Mouse (Mus musculus) adrenal gland, adult 10 weeks (tissue): ENCODE results near the gene Olfr715. TPM values are rescaled to one million over a fixed set of nuclear protein-coding genes. Genes with fewer than 3 reads are reported as not detected.

Experiments used
- polyA plus RNA-seq: library from polyadenylated mRNA; stranded (reverse); fragments of 350-450 nt; fragmentation: Illumina TruSeq; extraction: RNeasy Lipid Tissue Mini Kit (QIAGEN cat#74804); gene quantifications from one replicate; pipeline ENCODE4 v1.2.3, GENCODE M21; 2014; ENCODE audit warnings: low read depth, low replicate concordance

The Olfr715 gene
- polyA plus RNA-seq = not detected

DNA sequence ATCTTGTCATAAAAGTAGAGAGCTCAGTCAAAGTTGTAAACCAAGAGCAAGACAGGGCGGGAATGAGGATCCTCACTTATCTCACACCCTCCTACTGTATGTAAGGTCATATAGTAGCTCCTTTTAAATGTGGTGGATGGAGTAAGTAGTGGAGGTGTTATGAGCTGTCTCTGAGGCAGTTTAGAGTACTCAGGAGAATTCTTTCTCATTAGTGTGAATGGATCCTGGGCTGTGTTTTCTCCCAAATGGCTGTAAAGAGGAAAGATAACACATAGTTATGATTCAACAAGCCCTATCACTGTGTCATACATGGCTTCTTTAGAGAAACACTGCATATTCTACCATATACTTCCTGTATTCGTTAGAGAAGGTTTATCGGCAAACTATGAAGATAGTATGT is at the start of gene Olfr715:
Gene Olfr715, minus strand, starts transcription at position 101 of the 400 bp plus-strand sequence.

DNA sequence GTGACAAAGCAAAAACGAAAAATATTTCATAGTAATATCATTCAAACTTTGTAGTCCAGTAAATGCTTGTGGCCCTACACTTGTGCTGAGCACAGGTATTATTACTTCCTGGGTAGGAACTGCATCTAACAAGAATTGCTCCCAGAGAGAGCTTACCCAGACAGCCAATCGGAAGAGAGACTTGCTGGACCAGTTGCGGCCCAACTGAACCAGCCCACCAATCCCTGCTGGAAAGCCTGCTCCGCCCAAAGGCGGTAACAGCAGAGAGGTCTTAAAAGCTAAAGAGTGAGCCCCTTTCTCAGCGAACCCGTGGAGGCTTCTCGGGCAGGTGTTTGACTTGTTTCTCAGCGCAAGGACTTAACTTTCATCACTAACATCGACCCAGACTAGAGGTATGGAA is 35.8 kb upstream of the Olfr715 start, which contains the start of gene Nlrp14:
Gene Nlrp14, plus strand, starts transcription at position 301 of the 400 bp plus-strand sequence.

DNA sequence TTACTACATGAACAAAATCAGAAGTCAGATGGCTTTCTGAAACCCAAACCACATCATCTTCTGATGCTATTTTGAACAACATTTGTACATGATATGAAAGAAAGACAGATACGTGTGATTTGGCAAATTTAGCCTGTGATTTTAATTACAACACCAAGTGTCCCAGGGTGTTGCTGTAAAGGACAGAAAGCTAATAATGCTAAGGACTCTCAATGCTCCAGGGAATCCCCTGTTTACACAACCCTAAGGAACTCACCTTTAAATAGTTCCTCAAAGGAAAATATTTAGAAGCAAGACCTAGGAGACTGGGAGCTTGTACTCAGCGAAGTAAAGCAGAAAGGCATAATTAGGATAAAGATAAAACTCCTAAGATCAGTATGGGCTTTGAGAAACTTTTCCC is 7.1 kb upstream of the Olfr715 start, which contains the start of gene Olfr716:
Gene Olfr716, plus strand, starts transcription at position 301 of the 400 bp plus-strand sequence.

DNA sequence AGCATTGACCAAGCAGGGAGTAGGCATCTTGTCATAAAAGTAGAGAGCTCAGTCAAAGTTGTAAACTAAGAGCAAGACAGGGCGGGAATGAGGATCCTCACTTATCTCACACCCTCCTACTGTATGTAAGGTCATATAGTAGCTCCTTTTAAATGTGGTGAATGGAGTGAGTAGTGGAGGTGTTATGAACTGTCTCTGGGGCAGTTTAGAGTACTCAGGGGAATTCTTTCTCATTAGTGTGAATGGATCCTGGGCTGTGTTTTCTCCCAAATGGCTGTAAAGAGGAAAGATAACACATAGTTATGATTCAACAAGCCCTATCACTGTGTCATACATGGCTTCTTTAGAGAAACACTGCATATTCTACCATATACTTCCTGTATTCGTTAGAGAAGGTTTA is 20.6 kb downstream of the Olfr715 start, which contains the start of gene Olfr715b:
Gene Olfr715b, minus strand, starts transcription at position 101 of the 400 bp plus-strand sequence.

DNA sequence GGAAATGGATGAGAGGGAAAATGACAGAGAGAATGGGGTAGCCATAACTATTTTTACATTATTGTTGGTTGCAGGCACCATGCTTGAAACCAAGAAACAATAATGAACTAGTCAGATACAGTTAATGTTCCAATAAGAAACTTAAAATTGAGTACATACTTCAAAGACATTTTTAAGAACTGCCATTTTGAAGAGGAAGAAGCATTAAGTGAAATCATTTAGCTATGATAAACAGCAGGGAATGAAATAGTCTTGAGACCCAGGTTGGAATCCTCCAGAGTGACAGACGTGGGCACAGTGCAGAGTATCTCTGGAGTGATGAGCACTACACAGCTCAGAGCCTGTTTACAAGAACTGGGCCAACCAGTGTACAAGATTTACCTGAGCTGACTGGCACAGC is 38.0 kb downstream of the Olfr715 start, which contains the start of gene Olfr17:
Gene Olfr17, plus strand, starts transcription at position 301 of the 400 bp plus-strand sequence.

Other genes starting within 250 kb of the Olfr715 start
- not detected for gene Olfr706, start 242.9 kb downstream of the Olfr715 start, polyA plus RNA-seq
- gene Olfr707, start 229.8 kb downstream of the Olfr715 start, polyA plus RNA-seq = not detected
- gene Olfr1532-ps1, start 223.1 kb downstream of the Olfr715 start, polyA plus RNA-seq = not detected
- not detected for gene Olfr709-ps1, start 198.9 kb downstream of the Olfr715 start, polyA plus RNA-seq
- gene Olfr710, start 182.8 kb downstream of the Olfr715 start, polyA plus RNA-seq = not detected
- not detected for gene Olfr6, start 167.1 kb downstream of the Olfr715 start, polyA plus RNA-seq
- not detected for gene Olfr711, start 155.6 kb downstream of the Olfr715 start, polyA plus RNA-seq
- gene Olfr2, start 125.0 kb downstream of the Olfr715 start, polyA plus RNA-seq = not detected
- gene Olfr713, start 99.9 kb downstream of the Olfr715 start, polyA plus RNA-seq = not detected
- not detected for gene Olfr714, start 60.1 kb downstream of the Olfr715 start, polyA plus RNA-seq
- gene Olfr17, start 37.9 kb downstream of the Olfr715 start, polyA plus RNA-seq = not detected
- not detected for gene Olfr715b, start 20.7 kb downstream of the Olfr715 start, polyA plus RNA-seq
- gene Olfr716, start 7.2 kb upstream of the Olfr715 start, polyA plus RNA-seq = not detected
- gene Nlrp14, start 35.9 kb upstream of the Olfr715 start, polyA plus RNA-seq = not detected
- not detected for gene Rbmxl2, start 78.4 kb upstream of the Olfr715 start, polyA plus RNA-seq
- gene Syt9, start 239.6 kb upstream of the Olfr715 start, polyA plus RNA-seq = 3.0 TPM